Mouse (Mus musculus): ENCODE data around the gene Gm20431. TPM values are rescaled to one million over a fixed set of nuclear protein-coding genes. Genes with fewer than 3 reads are reported as not detected.
"Not testable (repeated sequence)": the region's sequence is repeated elsewhere in the genome, so short reads cannot be mapped to it uniquely, and the experiment has no call there.

Gm20431 gene
- total RNA-seq, 2 experiments from 2014 or later, result 36.8 to 45.2 TPM

DNA sequence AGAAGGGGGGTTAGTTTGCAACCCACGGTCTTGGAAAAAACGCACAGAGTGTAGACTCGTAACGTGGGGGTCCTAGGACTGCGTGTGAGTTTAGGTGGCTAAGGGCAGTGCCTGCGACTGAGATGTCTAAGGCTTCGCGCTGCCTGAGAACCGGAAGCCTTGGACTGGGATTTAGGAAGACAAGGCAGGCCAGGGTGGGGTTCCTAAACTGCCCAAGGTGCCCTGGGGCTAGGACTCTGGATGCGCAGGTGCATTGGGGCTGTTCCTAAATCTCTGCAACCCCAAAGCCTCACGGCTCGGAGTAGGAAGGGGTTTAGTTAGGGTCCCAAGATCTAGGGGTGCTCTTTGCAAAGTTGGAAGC is 705 bp downstream of the Gm20431 start:
- DNase-seq (ENCODE audit: low spot score in 2 of 2), result no peak

GRCm38 (mm10) chr2:167659847-167660610 is 1.3 kb downstream of the Gm20431 start:
- DNase-seq (ENCODE audit: low spot score in 2 of 2), result peak; percentile 51 to 53

DNA sequence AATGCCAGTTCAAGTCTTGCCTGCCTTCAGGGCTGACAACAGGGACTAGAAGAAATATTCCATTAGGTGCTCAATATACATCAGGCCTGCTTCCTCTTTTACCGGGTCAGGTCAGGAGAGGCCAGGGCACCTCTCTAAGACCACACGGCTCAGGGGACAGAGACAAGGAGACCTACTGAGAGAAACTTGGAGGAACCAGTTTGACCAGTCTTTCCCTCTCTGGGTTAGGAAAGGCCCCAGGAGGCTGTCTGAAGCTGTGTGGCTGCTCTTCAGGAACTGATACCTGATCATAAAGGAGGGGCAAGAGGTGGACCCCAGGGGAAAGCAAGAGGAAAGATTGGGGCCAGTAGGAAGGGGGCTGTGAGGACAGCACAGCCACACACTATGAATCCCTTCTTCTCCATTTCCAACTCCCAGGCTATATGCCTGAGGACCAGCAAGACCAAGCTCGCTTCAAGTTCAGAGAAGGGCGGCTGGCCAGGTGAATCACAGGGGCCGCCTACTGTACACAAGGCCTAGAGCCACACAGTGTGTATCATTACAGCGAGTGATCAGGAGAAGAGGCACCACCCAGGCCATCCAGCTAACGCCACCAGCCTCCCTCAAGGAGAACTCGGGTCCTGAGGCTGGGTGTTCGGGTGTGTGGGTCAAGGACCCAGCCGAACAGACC is 2.0 kb downstream of the Gm20431 start:
- no peak for DNase-seq (ENCODE audit: low spot score in 2 of 2)

DNA sequence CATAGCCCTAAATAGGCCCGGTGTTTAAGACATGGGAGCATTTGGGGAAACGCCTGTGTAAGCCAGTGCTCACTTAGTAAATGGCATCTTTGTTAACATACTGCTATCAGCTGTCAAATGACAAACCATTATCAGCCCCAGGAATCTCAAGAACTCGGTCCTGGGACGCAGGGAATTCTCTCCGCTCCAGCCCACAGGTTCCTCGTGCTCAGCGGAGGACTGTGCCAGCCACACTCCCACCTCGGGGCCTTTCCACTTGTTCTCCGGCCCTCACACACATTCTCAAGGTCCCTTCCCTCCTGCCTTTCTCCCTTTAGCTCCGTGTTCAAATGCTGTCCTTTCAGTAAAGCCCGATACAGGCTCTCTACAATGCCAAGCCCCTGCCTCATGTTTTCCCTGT is 2.6 kb downstream of the Gm20431 start:
- DNase-seq (ENCODE audit: low spot score in 2 of 2), result no peak

DNA sequence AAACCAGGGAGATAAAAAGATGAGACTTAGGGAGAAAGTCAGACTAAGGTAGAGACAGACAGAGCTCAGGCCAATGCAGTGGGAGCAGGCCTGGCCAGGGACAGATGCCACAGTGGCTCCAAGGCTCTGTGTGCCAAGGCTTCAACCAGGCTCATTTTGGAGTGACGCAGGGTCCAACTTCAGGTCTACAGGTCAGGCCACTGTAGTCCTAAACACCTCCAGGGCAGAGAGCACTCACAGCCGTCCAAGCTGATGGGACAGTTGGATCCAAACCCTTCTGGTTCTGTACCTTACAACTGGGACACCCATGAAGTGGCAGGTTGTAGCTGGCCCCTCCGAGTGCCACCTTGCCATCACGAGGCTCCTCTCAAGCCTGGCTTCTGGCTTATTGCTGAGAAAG is 3.3 kb downstream of the Gm20431 start:
- no peak for DNase-seq (ENCODE audit: low spot score in 2 of 2)

- peak in 1 of 2 experiments; percentile 52 for DNase-seq (ENCODE audit: low spot score in 2 of 2)
These were observed 4.4 kb downstream of the Gm20431 start for GRCm38 (mm10) chr2:167656629-167657478.

GRCm38 (mm10) chr2:167654911-167655600 is 6.2 kb downstream of the Gm20431 start:
- DNase-seq (ENCODE audit: low spot score in 2 of 2), result no peak

DNA sequence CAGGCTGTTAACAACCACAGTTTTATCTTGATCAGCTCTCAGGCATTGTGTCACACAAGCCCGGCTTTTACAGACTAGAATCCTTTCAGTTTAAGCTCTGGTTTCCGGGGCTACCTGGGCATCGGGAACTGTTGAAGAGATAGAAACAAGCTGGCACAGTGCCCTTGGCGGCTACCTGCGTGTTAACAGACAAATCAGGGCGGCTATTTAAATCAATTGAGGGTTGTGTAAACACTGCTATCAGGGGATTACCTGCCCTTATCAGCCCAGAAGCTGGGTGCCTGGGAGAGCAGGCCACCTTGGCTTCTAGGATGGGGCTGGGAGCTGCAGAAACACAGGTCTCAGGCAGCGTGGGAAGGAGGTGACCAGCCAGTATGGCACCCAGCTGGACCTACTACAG is 8.6 kb downstream of the Gm20431 start:
- DNase-seq (ENCODE audit: low spot score in 2 of 2), result no peak

DNA sequence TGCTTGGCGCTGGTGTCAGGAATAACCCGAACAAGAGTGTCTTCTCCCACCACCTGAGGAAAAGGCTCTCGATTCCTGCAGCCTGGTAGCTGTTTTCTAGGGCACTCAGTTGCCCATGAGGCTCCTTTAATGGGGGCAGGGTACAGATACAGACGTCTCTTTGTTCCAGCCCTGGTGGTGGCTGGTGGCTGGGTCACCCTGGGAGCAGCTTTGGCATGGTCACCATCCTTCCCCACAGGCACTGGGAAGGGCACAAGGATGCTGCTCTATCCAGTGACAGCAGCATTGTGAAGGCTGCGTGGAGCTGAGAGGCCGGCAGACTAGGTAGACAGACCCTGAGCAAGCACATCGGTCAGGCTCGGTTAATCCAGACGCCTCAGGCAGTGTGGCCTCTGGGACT is 9.7 kb downstream of the Gm20431 start:
- peak in 1 of 2 experiments; percentile 37 for DNase-seq (ENCODE audit: low spot score in 2 of 2)

GRCm38 (mm10) chr2:167649290-167650032 is 11.8 kb downstream of the Gm20431 start:
- no peak for DNase-seq (ENCODE audit: low spot score in 2 of 2)

DNA sequence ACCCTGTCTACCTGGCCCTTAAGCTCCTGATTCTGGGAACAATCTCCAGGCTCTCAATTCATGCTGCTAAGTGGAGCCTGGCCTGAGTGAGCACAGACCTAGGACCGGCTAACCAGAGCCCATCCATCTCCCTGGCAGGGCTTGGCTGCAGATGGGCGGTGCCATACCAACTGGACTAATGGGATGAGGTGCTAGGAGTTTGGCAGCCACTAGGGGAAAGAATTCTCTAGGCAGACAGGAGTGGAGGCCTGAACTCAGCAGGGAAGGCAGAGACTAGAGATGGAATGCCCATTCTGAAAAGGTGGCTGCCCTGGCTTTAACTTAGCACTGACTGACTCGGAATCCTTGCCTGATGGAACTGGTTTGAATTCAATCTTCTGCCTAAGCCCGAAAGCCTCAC is 14.9 kb downstream of the Gm20431 start:
- DNase-seq (ENCODE audit: low spot score in 2 of 2), result no peak

DNA sequence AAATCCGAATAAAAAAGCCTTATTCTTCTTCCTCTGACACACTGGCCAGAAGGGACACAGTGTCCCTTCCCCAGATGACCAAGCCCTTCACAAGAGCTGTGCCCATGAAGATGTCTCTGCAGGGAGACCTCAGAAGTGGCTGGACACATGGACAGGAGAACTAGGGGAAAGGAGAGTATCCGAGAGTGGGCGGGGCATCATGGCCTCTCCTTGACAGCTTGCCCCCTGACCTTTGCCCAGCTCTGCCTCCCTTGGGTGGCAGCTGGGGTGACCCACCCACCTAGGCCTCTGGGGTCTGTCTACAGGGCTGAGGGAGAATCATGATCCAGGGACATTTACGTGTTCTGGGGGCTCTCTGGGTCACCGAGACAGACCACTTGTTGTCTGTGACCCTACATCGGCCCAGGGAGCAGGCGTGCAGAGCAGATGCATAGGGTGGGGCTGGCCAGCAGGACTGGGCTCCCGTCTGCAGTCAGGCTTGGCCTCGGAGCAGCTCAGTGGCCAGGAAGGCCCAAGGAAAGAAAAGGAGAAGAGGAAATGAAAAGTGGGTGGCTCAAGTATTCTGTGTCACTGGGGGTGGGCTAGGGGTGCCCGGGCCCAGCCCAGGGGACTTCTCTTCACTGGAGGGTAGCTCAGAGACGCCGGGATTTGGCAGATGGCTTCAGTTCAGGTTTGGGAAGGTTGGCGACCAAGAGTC is 17.8 kb downstream of the Gm20431 start:
- DNase-seq (ENCODE audit: low spot score in 2 of 2), result not testable (repeated sequence)

GRCm38 (mm10) chr2:167642164-167642563 is 19.1 kb downstream of the Gm20431 start:
- no peak for DNase-seq (ENCODE audit: low spot score in 2 of 2)

DNA sequence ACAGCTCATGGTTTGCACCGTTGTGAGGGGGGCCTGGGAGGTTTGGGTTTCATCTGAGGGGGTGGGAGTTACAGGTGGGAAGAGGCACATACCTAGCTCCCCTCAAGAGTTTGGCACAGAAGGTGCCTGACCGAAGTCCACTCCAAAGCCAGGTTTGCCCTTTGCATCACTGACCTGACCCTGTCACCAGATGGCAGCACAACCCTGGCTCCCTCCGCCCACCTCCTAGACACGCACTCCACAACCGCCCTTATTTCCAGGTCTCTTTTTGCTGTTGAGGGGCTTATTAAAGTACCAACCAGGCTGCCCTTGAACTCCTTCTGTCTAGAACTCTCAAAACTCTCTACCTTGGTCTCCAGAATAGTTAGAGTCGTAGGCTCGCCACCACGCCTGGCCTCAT is 20.0 kb downstream of the Gm20431 start:
- peak; percentile 37 to 63 for DNase-seq (ENCODE audit: low spot score in 2 of 2)

DNA sequence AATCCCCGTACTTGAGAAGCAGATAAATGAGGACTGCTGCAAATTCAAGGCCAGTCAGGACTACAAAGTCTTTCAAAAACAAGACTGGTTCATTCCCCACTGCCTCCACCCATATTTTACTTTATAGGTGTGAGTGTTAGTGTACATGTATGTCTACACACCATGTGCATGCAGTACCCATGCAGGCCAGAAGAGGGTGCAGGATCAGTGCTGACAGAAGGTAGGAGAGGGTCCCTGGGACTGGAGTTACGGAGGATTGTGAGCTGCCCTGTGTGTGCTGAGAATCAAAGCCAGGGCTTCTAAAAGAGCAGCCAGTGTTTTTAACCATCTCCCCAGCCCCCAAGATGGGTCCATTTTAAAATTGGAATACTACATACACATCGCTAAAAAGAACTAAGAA is 21.0 kb downstream of the Gm20431 start:
- DNase-seq (ENCODE audit: low spot score in 2 of 2), result peak in 1 of 2 experiments; percentile 63

- DNase-seq (ENCODE audit: low spot score in 2 of 2), result no peak
These were observed 26.3 kb downstream of the Gm20431 start for GRCm38 (mm10) chr2:167634865-167635512.

GRCm38 (mm10) chr2:167634338-167634770 is 26.9 kb downstream of the Gm20431 start:
- peak; percentile 93 to 94 for DNase-seq (ENCODE audit: low spot score in 2 of 2)

DNA sequence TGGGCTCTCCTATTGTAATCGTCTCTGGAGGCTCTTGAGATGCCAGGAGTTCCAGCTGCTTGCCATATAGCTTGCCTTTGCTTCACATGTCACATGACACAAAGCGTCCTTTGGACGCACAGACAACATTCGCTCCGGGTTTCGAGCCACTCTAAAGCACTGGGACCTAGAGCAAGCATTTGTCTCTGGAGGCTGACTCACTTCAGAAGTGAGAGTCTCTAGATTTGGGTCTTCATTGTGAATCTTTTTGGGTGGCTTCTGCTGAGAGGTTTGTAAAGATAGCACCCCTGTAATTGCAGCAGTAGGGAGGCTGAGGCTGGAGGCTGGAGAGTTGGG is 27.8 kb downstream of the Gm20431 start:
- DNase-seq (ENCODE audit: low spot score in 2 of 2), result no peak

DNA sequence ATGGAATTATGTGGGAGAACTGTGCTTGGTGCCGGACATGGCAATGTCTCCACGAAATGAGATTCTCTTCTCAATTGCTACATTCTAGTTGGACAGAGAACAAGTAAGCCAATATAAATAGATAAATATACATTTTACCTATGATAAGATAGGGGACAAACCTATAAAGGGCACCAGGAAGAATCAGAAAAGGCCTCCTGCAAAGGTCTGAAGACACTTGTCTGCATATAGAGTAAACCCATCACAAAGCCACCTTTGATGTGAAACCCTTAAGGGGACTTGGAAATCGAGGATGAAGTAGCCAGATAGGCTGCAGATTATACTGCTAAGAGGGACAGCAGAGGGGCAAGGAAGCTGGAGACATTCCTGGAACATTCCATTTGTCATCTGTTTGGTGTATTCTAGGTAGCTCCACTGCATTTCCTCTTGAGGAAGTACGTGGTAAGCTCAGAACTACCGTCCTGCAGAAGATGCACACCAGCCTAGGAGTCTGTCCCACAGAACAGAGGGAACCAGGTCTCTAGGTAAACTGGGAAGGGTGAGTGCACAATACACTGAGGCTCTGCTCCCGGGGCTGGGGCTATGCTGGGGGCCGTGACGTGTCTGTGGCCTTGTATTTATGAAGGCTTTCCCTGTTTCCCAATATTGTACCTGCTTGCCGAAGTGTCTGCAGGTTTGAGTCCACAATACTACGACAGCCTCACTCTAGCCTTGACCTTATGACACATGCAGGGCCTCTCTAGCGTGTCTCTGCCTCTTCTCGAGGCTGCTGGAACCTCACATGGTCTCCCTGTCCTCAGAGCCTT is 28.4 kb downstream of the Gm20431 start:
- no peak for DNase-seq (ENCODE audit: low spot score in 2 of 2)

All from layer of hippocampus, postnatal 10 days (tissue).